Mouse (Mus musculus): ENCODE measurements around the gene Vac14. TPM values are rescaled to one million over a fixed set of nuclear protein-coding genes. Genes with fewer than 3 reads are reported as not detected.

The Vac14 gene
- polyA plus RNA-seq (2015; fragmentation: Nextera tagmentation; extraction: Ambion mirVana): 10.7 and 10.9 TPM in 2 replicates

DNA sequence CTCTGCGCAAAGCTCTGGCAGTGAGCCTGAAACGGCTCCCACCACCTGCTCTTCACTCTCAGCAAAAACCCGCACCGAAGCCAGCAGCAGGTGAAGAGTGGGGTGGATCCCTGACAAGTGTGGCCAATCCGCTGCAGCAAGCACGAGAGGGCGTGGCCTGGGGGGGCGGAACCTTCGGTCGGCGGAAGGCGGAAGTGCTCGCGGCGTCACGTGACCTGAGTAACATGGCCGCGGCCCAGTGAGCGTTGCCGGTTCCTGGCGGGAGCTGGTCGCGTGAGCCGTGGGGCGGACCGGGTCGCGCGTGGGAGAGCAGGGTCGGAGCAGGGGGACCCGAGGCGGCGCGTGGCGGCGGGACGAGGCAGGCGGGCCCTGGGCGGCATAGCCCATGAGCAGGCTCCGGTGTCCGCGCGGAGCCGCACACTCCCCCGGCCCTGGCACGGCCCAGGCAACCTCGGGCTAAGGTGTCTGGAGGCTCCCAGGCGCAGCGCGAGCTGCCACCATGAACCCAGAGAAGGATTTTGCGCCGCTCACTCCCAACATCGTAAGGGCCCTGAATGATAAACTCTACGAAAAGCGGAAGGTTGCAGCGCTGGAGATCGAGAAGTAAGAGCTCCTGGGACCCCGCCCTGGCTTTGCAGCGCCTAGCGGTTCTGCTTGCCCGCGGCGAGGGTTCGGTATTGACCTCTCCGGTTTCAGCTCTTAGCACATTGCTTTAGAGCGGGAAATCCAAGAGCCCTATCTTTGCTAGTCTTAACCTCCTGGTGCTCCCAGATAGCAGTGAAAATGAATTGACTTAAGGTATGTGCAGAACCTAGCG lies at the start of gene Vac14:
Vac14 (plus strand) TSS at position 195 of the 817 bp plus-strand sequence.

DNA sequence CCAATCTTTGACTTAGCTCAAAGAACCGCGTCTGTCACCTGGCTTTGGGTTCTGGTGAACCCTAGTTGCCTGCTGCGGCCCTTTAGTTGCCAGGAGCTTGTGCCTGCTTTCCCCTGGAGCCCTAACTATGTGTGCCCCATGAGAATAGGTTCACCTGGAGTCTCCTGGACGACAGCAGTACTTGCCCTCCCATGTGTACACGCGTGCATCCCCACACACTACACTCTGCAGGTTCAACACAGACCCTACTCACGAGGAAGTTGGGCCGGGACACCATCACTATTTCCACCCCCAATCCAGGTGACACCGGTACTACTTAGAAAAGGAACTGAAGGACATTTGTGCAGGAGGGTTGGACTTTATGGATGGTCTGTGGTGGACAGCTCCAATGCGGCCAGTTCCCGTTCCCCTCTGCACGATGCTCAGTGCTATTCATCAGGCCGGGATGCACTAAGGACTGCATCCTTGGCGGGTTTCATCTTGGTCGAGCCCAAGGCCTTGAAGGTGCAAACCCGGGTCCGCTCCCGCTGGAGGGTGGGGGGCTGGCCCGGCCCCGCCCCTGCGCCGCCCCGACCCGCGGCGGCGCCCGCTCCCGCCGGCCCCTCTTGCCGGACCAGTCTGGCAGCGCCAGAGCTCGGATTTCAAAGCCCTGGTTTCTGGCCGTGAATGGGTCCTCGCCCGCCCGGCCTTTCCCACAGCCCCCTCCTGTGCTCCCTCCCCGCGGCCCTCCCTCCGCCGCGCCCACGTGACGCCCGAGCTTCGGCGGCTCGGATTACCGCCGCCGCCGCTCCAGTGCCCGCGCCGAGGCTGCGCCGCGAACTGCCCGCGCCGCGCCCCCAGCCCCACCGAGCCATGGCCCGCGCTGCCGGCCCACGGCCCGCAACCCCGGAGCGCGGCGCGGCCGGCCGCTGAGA lies 102.6 kb downstream of the Vac14 start, which contains the start of gene Mtss1l:
Mtss1l (plus strand) TSS at position 792 of the 914 bp plus-strand sequence.

Other genes starting within 250 kb of the Vac14 start
- gene Mtss1l, start 102.9 kb downstream of the Vac14 start, polyA plus RNA-seq (2015; fragmentation: Nextera tagmentation; extraction: Ambion mirVana): 8.2 and 12.9 TPM in 2 replicates
- gene Il34, start 187.3 kb downstream of the Vac14 start, polyA plus RNA-seq (2015; fragmentation: Nextera tagmentation; extraction: Ambion mirVana): 1.1 and 2.4 TPM in 2 replicates
- gene Cog4, start 228.0 kb downstream of the Vac14 start, polyA plus RNA-seq (2015; fragmentation: Nextera tagmentation; extraction: Ambion mirVana): 31.5 and 32.3 TPM in 2 replicates
- 70.4 and 72.5 TPM in 2 replicates for gene Sf3b3, start 228.2 kb downstream of the Vac14 start, polyA plus RNA-seq (2015; fragmentation: Nextera tagmentation; extraction: Ambion mirVana)